Comparison of ENCODE assay signal across 8 mouse cellular contexts in genomic region chr3:144164665-144165385, GRCm38 (mm10). TPM values are rescaled to one million over a fixed set of nuclear protein-coding genes. Genes with fewer than 3 reads are reported as not detected.
DNase-seq lines count a peak whose midpoint lies in the region; ATAC-seq and TF ChIP-seq lines count a peak whose summit lies in the region.
"Had no signal": no experiment of that assay in that cellular context is flagged by ENCODE, and none has a peak within 500 bp of the region (broad histone marks: within the 10 kb centered on the region; RNA-seq: fewer than 3 reads in every experiment).

No protein-coding gene starts in this region.

- H3K4me1 ChIP-seq in hindbrain, postnatal 0 days (ENCODE audit: insufficient read depth, low read length), result no peaks in the 10 kb centered on the region
- no peaks in the 10 kb centered on the region for H3K4me1 ChIP-seq in lung, embryonic 15.5 days
- H3K4me1 ChIP-seq: liver, embryonic 13.5 days had no signal

- H3K36me3 ChIP-seq in hindbrain, postnatal 0 days (ENCODE audit: insufficient read depth, low read length), result no peaks in the 10 kb centered on the region
- H3K36me3 ChIP-seq in lung, embryonic 15.5 days, result no peaks in the 10 kb centered on the region
- H3K36me3 ChIP-seq: liver, embryonic 13.5 days had no signal

- H3K9me3 ChIP-seq in hindbrain, postnatal 0 days (ENCODE audit: low read length), result no peaks in the 10 kb centered on the region
- no peaks in the 10 kb centered on the region for H3K9me3 ChIP-seq in lung, embryonic 15.5 days
- H3K9me3 ChIP-seq: liver, embryonic 13.5 days had no signal

- no peak for TF ChIP-seq CTCF in hindbrain, postnatal 0 days (IDR thresholded peaks at IDR 0.05; ENCODE audit: low read depth)

- 68% methylated on average over 9 of the region's 9 CpGs for WGBS in hindbrain, postnatal 0 days
- 45% methylated on average over 9 of the region's 9 CpGs for WGBS in lung, embryonic 15.5 days

- ATAC-seq in hindbrain, postnatal 0 days, result no peak
- peak; percentile 75; the same call in 1 of the 2 replicates for ATAC-seq in lung, embryonic 15.5 days (ENCODE audit: borderline replicate concordance, extremely low read depth, low FRiP score, low TSS enrichment)
- no peak for ATAC-seq in erythroid progenitor cell, adult 5-6 weeks (replicated peaks; ENCODE audit: low FRiP score, poor library complexity, severe bottlenecking)
- no peak for ATAC-seq in erythroblast, adult 5-6 weeks (replicated peaks; ENCODE audit: low FRiP score, poor library complexity, severe bottlenecking)

- no peak overlapping the region for H3K4me3 ChIP-seq in hindbrain, postnatal 0 days (ENCODE audit: low read length)
- H3K4me3 ChIP-seq in lung, embryonic 15.5 days, result no peak overlapping the region
- H3K4me3 ChIP-seq: liver, embryonic 13.5 days had no signal

- H3K27ac ChIP-seq in hindbrain, postnatal 0 days, result no peak overlapping the region
- H3K27ac ChIP-seq in lung, embryonic 15.5 days, result peak overlapping the region; percentile 62; the same call in 1 of the 2 replicates
- H3K27ac ChIP-seq: liver, embryonic 13.5 days had no signal

- H3K27me3 ChIP-seq in hindbrain, postnatal 0 days (ENCODE audit: insufficient read depth, low read length), result no peaks in the 10 kb centered on the region
- no peaks in the 10 kb centered on the region for H3K27me3 ChIP-seq in lung, embryonic 15.5 days
- H3K27me3 ChIP-seq: liver, embryonic 13.5 days had no signal

- no peak overlapping the region for H3K4me2 ChIP-seq in hindbrain, postnatal 0 days (ENCODE audit: low read depth, low read length)
- no peak overlapping the region for H3K4me2 ChIP-seq in lung, embryonic 15.5 days
- H3K4me2 ChIP-seq: liver, embryonic 13.5 days had no signal

- H3K9ac ChIP-seq in hindbrain, postnatal 0 days (replicated peaks; ENCODE audit: low read length), result no peak overlapping the region
- H3K9ac ChIP-seq in lung, embryonic 15.5 days, result no peak overlapping the region
- H3K9ac ChIP-seq: liver, embryonic 13.5 days had no signal

- DNase-seq in R1 (ENCODE audit: low read depth, low spot score), result peak; percentile 86
- peak; percentile 82 for DNase-seq in adrenal gland, postnatal 10 days
- peak; percentile 20 for DNase-seq in hindbrain, postnatal 0 days (ENCODE audit: low spot score)
- DNase-seq in thymus, postnatal 25 days, result no peak
- DNase-seq: liver, embryonic 13.5 days had no signal

RNA-seq across cellular contexts. Expression of gene Lmo4, which starts 40.2 kb away (rescaled TPM):
- total RNA-seq in adrenal gland, postnatal 10 days (2021), result 10 to 100 TPM; 63.1 to 65.6 TPM
- total RNA-seq in hindbrain, postnatal 0 days (2014; rRNA removed), result 150 and 173 TPM in 2 replicates
- polyA plus RNA-seq in hindbrain, postnatal 0 days (2015; fragmentation: Nextera tagmentation; extraction: Ambion mirVana), result 111 and 113 TPM in 2 replicates
- polyA plus RNA-seq in lung, embryonic 15.5 days (2015; fragmentation: Nextera tagmentation; extraction: Ambion mirVana), result 60.7 and 61.7 TPM in 2 replicates
- 52.6 and 62.5 TPM in 2 replicates for total RNA-seq in erythroid progenitor cell, adult 5-6 weeks (2015; ENCODE audit: low replicate concordance)
- total RNA-seq in erythroid progenitor cell, adult 5-6 weeks (2017; ENCODE audit: low replicate concordance), result 11.9 and 13.0 TPM in 2 replicates
- 64.8 and 103 TPM in 2 replicates for total RNA-seq in erythroblast, adult 5-6 weeks (2015; ENCODE audit: low replicate concordance)
- total RNA-seq in erythroblast, adult 5-6 weeks (2017; ENCODE audit: low replicate concordance), result 21.9 and 22.7 TPM in 2 replicates
